Mouse (Mus musculus) hindbrain, postnatal 0 days (tissue): ENCODE measurements at regions not wholly inside any gene's neighbourhood (a gene's known extent, or its start where the extent isn't known, plus 50 kb on each side); places are given as distances from the start of the nearest gene placed in this dataset.

ENCODE experiments used
- ATAC-seq: fragments of 200-750 bp; cut with Nextera tagmentation; 2 replicates; pipeline ENCODE4 v1.8.0; 2017; ENCODE audit warnings: mild to moderate bottlenecking, moderate TSS enrichment, moderate library complexity
- DNase-seq: peaks from one replicate; pipeline ENCODE4 v3.0.0-alpha.2; 2015; ENCODE audit warnings: low spot score
- H3K27ac ChIP-seq: fragments of 300-500 bp; sonication (generic); 2 replicates; pipeline ENCODE4 v1.5.1; 2014; ENCODE audit warnings: mild to moderate bottlenecking
- H3K27me3 ChIP-seq: fragments of 300-500 bp; sonication (generic); 2 replicates; pipeline ENCODE4 v1.6.1; 2014; ENCODE audit warnings: low read length, mixed read lengths; ENCODE audit not compliant: insufficient read depth
- H3K36me3 ChIP-seq: fragments of 300-500 bp; sonication (generic); 2 replicates; pipeline ENCODE4 v1.6.1; 2014; ENCODE audit warnings: low read length, mixed read lengths; ENCODE audit not compliant: insufficient read depth
- H3K4me1 ChIP-seq: fragments of 300-500 bp; sonication (generic); 2 replicates; pipeline ENCODE4 v1.6.1; 2014; ENCODE audit warnings: antibody characterized with exemption, low read length, mixed read lengths; ENCODE audit not compliant: insufficient read depth
- H3K4me2 ChIP-seq: fragments of 300-500 bp; sonication (generic); 2 replicates; pipeline ENCODE4 v1.6.1; 2014; ENCODE audit warnings: low read depth, mild to moderate bottlenecking, low read length, moderate library complexity, mixed read lengths
- H3K4me3 ChIP-seq: fragments of 300-500 bp; sonication (generic); 2 replicates; pipeline ENCODE4 v1.5.1; 2014; ENCODE audit warnings: low read length
- H3K9ac ChIP-seq: fragments of 300-500 bp; sonication (generic); replicated peaks from 2 replicates; pipeline ENCODE4 v1.6.1; 2014; ENCODE audit warnings: mild to moderate bottlenecking, low read length, moderate library complexity, mixed read lengths
- H3K9me3 ChIP-seq: fragments of 300-500 bp; sonication (generic); 2 replicates; pipeline ENCODE4 v1.6.1; 2016; ENCODE audit warnings: low read length, mixed read lengths
- CTCF ChIP-seq: IDR thresholded peaks from 2 replicates; pipeline ENCODE4 v1.5.1; 2016; ENCODE audit warnings: antibody characterized with exemption, control low read depth, low read depth
- WGBS: fragments of 180-500 bp; shearing (Covaris S2); extraction: QIAGEN DNeasy Blood & Tissue Kit; methylation state at CpG from one replicate; pipeline ENCODE4 v1.1.7; 2014; 5-methylcytosine and 5-hydroxymethylcytosine counted together

DNA sequence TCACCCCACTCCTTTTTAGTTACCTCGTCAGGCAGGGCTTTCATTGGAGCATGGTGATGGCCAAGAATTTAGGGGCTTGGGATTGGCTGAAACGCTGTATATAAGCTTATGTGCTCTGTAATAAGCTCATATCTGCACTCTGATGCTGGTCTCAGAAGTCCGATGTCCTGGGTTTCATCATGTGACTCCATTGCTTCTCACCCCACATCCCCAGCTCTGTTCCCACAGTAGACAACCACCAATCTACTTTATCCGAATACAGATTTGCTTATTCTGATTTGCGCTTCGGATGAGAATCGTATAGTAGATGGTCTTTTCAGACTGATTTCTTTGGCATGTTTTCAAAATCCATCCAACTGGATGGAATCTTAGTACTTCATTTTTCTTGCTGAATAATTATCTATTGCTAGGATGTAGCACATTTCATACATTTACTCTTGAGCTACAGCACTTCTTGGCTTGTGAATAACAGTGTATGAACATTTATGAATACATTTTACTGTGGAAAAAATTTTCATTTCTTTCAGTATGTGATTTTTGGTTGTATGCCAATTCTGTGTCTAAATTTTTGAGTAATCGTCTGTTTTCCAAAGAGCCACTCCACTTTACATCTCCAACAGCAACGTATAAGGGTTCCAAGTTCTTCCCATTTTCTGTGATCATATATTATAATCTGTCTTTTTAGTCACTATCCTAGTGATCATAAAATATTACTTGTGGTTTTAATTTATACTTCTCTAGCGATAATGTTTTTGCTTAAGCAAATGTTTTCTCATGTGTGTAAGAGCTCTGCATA is 185.7 kb downstream of the Hace1 start:
- Histone ChIP-seq H3K4me3 (no peak overlapping the region), H3K4me2 (no peak overlapping the region), H3K4me1 (no peaks in the 10 kb centered on the region), H3K36me3 (no peaks in the 10 kb centered on the region), H3K27me3 (no peaks in the 10 kb centered on the region), H3K9ac (no peak overlapping the region), H3K9me3 (no peaks in the 10 kb centered on the region), H3K27ac (no peak overlapping the region)
- DNase-seq (peak; percentile 12), ATAC-seq (no peak)
- no peak for TF ChIP-seq CTCF
- WGBS, result 78% methylated on average over 10 of the region's 10 CpGs

- no peaks in the 10 kb centered on the region for H3K27me3 ChIP-seq
- H3K4me3 ChIP-seq, result no peak overlapping the region
- no peak for TF ChIP-seq CTCF
- peaks cover 3% of the 10 kb centered on the region; the same call in 1 of the 2 replicates for H3K4me1 ChIP-seq
- no peak overlapping the region for H3K9ac ChIP-seq
- H3K36me3 ChIP-seq, result no peaks in the 10 kb centered on the region
- WGBS, result 12% methylated on average over 6 of the region's 6 CpGs
- H3K4me2 ChIP-seq, result no peak overlapping the region
- ATAC-seq, result no peak
- H3K27ac ChIP-seq, result no peak overlapping the region
- DNase-seq, result no peak
- H3K9me3 ChIP-seq, result no peaks in the 10 kb centered on the region
Measured at GRCm38 (mm10) chr10:45779720-45780119, 202.1 kb downstream of the Hace1 start.

DNA sequence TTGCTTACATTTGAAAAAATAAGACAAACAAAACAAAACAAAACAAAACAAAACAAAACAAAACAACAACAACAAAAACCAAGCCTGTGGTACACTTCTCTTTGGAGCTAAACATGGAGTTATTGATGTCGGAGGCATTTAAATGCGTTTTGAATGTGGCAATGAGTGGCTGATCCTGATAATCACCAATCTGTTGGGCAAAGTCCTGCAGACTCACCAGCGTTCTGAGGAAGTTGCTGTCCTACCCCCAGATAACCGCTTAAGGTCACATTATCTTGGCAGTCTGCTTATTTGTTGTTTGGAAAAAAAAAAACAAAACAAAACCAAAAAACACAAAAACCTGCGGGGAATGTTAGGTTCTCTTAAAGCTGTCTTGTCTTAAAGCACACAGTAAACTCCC is 205.4 kb downstream of the Hace1 start:
- 55% methylated on average over 5 of the region's 5 CpGs for WGBS
- Histone ChIP-seq H3K27me3 (no peaks in the 10 kb centered on the region), H3K36me3 (no peaks in the 10 kb centered on the region), H3K27ac (no peak overlapping the region), H3K4me1 (peaks cover 3% of the 10 kb centered on the region; the same call in 1 of the 2 replicates), H3K9me3 (no peaks in the 10 kb centered on the region), H3K9ac (no peak overlapping the region), H3K4me3 (no peak overlapping the region), H3K4me2 (no peak overlapping the region)
- no peak for DNase-seq
- TF ChIP-seq CTCF, result no peak
- ATAC-seq, result no peak

DNA sequence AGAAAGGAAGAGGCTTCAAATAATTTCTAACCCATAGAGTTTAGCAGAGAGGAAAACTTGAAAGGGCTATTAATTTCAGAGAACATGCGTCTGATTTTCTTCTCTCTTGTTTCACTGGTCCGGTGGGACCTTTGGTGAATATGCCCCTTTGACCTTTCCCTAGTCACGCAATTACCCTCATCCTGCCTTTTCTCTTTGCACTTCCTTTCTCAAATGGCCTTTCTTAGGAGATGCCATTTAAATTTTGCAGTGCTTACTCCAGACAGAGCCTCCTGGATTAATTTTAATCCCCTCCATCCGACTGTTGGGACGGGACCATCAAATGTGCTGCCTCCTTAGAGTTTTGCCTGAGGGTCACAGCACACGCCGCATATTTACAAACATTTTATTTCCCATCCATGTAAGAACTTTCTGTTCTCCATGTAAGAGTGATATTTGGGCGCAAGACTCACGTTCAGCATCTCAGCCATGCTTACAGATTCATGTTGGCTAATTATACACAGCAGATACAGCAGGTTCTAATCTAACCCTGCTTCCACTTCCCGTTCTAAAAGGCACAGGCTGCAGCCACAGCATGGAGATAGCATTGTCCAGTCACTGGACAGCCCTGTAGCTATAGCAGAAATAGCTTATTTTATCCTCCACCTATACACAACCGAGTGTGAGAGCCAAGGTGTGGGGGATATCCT is 206.0 kb downstream of the Hace1 start:
- Histone ChIP-seq H3K27ac (no peak overlapping the region), H3K27me3 (no peaks in the 10 kb centered on the region), H3K4me3 (no peak overlapping the region), H3K4me2 (no peak overlapping the region), H3K36me3 (no peaks in the 10 kb centered on the region), H3K4me1 (peaks cover 3% of the 10 kb centered on the region; the same call in 1 of the 2 replicates), H3K9ac (no peak overlapping the region), H3K9me3 (no peaks in the 10 kb centered on the region)
- no peak for DNase-seq
- 22% methylated on average over 11 of the region's 11 CpGs for WGBS
- ATAC-seq, result no peak
- no peak for TF ChIP-seq CTCF

GRCm38 (mm10) chr10:45784150-45784479 is 206.5 kb downstream of the Hace1 start:
- no peak for DNase-seq
- Histone ChIP-seq H3K27ac (no peak overlapping the region), H3K9ac (no peak overlapping the region), H3K4me2 (no peak overlapping the region), H3K4me3 (no peak overlapping the region), H3K27me3 (no peaks in the 10 kb centered on the region), H3K36me3 (no peaks in the 10 kb centered on the region), H3K4me1 (peaks cover 3% of the 10 kb centered on the region; the same call in 1 of the 2 replicates), H3K9me3 (no peaks in the 10 kb centered on the region)
- 10% methylated on average over 2 of the region's 2 CpGs for WGBS
- no peak for ATAC-seq
- no peak for TF ChIP-seq CTCF

GRCm38 (mm10) chr10:45784575-45784974 is 206.9 kb downstream of the Hace1 start:
- no peaks in the 10 kb centered on the region for H3K36me3 ChIP-seq
- WGBS, result 40% methylated on average over 4 of the region's 4 CpGs
- no peaks in the 10 kb centered on the region for H3K9me3 ChIP-seq
- TF ChIP-seq CTCF, result no peak
- H3K4me1 ChIP-seq, result peaks cover 3% of the 10 kb centered on the region; the same call in 1 of the 2 replicates
- DNase-seq (no peak), ATAC-seq (no peak)
- no peaks in the 10 kb centered on the region for H3K27me3 ChIP-seq
- H3K9ac ChIP-seq, result no peak overlapping the region
- no peak overlapping the region for H3K4me2 ChIP-seq
- H3K4me3 ChIP-seq, result no peak overlapping the region
- H3K27ac ChIP-seq, result no peak overlapping the region

DNA sequence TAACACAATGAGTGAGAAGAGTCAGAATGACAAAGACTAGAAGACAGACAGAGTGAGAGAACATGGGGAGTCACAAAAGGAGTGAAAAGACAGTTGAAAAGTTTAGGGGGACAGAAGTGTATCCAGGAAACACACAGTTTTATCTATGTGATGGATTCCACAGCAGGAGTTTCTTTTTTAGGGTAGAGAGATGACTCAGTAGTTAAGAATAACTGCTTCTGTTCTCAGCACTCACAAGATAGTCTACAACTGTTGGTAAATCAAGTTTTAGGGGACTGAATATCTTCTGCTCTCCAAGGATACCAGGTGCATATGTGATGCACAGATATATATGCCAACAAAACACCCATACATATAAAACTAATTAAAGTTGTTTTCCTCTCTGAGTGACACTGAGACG is 210.7 kb downstream of the Hace1 start:
- no peak for DNase-seq
- Histone ChIP-seq H3K4me2 (no peak overlapping the region), H3K4me1 (no peaks in the 10 kb centered on the region), H3K36me3 (no peaks in the 10 kb centered on the region), H3K27me3 (no peaks in the 10 kb centered on the region), H3K4me3 (no peak overlapping the region), H3K9ac (no peak overlapping the region), H3K9me3 (no peaks in the 10 kb centered on the region), H3K27ac (no peak overlapping the region)
- no peak for ATAC-seq
- WGBS, result 82% methylated on average over 1 of the region's 1 CpGs
- TF ChIP-seq CTCF, result no peak
